ENCODE assay signal across 13 mouse cellular contexts in genomic region chr5:66497479-66498087, GRCm38 (mm10).
DNase-seq lines count a peak whose midpoint lies in the region; ATAC-seq and TF ChIP-seq lines count a peak whose summit lies in the region.
"Had no signal": no experiment of that assay in that cellular context is flagged by ENCODE, and none has a peak within 500 bp of the region (broad histone marks: within the 10 kb centered on the region; RNA-seq: fewer than 3 reads in every experiment).

No protein-coding gene starts in this region.

- no peak for TF ChIP-seq EP300 in heart, postnatal 0 days (IDR thresholded peaks at IDR 0.05; ENCODE audit: low read depth)

- 60% methylated on average over 14 of the region's 14 CpGs for WGBS in heart, postnatal 0 days
- 34% methylated on average over 14 of the region's 14 CpGs for WGBS in embryonic facial prominence, embryonic 13.5 days

- 0 out of 2 replicates have a peak overlapping the region, but pooled peaks have one; percentile 14 for H3K9ac ChIP-seq in heart, postnatal 0 days (replicated peaks; ENCODE audit: low read depth, low read length)
- H3K9ac ChIP-seq in embryonic facial prominence, embryonic 13.5 days: no peak overlapping the region; the same call in 1 of the 2 replicates

- H3K4me3 ChIP-seq in heart, postnatal 0 days (ENCODE audit: low read depth, low read length): no peak overlapping the region
- H3K4me3 ChIP-seq in embryonic facial prominence, embryonic 13.5 days: no peak overlapping the region
- H3K4me3 ChIP-seq: erythroblast, embryonic 14.5 days; heart, adult 2 months; midbrain, embryonic 10.5 days had no signal

- no peaks in the 10 kb centered on the region for H3K36me3 ChIP-seq in heart, postnatal 0 days (replicated peaks; ENCODE audit: control insufficient read depth, insufficient read depth, low read length)
- no peaks in the 10 kb centered on the region for H3K36me3 ChIP-seq in embryonic facial prominence, embryonic 13.5 days
- H3K36me3 ChIP-seq: midbrain, embryonic 10.5 days had no signal

- ATAC-seq in heart, postnatal 0 days (ENCODE audit: insufficient read depth, low read depth): no peak
- no peak for ATAC-seq in embryonic facial prominence, embryonic 13.5 days (ENCODE audit: insufficient number of reproducible peaks, insufficient read depth, low FRiP score, low TSS enrichment, low read depth)
- ATAC-seq: CD4-positive, CD25-positive, alpha-beta regulatory T cell, adult 4 months had no signal

- H3K27ac ChIP-seq in heart, postnatal 0 days (ENCODE audit: low read depth): no peak overlapping the region
- 0 out of 2 replicates have a peak overlapping the region, but pooled peaks have one; percentile 28 for H3K27ac ChIP-seq in embryonic facial prominence, embryonic 13.5 days
- H3K27ac ChIP-seq: heart, adult 2 months; midbrain, embryonic 10.5 days had no signal

- no peaks in the 10 kb centered on the region; the same call in 1 of the 2 replicates for H3K9me3 ChIP-seq in heart, postnatal 0 days (replicated peaks; ENCODE audit: control insufficient read depth, low read length)
- no peaks in the 10 kb centered on the region for H3K9me3 ChIP-seq in embryonic facial prominence, embryonic 13.5 days
- H3K9me3 ChIP-seq: midbrain, embryonic 10.5 days had no signal

- DNase-seq in heart, postnatal 0 days (ENCODE audit: low spot score): no peak
- DNase-seq in heart, adult 8-10 months (ENCODE audit: low spot score): no peak
- peak; percentile 61 for DNase-seq in A20 (ENCODE audit: low read depth, low spot score)
- peak; percentile 60 to 78 for DNase-seq in kidney, postnatal 25 days
- DNase-seq in cerebellum, adult 9-10 months: no peak
- no peak for DNase-seq in right cerebral cortex, postnatal 14 days
- DNase-seq in ovary, adult 18-20 months (ENCODE audit: low spot score): no peak
- DNase-seq: cerebellum, postnatal 36 days; heart, adult 2 months had no signal

- no peak for TF ChIP-seq CTCF in heart, postnatal 0 days (IDR thresholded peaks at IDR 0.05; ENCODE audit: low read depth)

- H3K4me1 ChIP-seq in heart, postnatal 0 days (ENCODE audit: control insufficient read depth, insufficient read depth): peaks cover 7% of the 10 kb centered on the region; the same call in 1 of the 2 replicates
- peaks cover 42% of the 10 kb centered on the region for H3K4me1 ChIP-seq in embryonic facial prominence, embryonic 13.5 days

- H3K4me2 ChIP-seq in heart, postnatal 0 days (ENCODE audit: low read depth, low read length): no peak overlapping the region
- H3K4me2 ChIP-seq in embryonic facial prominence, embryonic 13.5 days: 0 out of 2 replicates have a peak overlapping the region, but pooled peaks have one; percentile 3

- no peaks in the 10 kb centered on the region for H3K27me3 ChIP-seq in heart, postnatal 0 days (ENCODE audit: control insufficient read depth, insufficient read depth, low read length)
- H3K27me3 ChIP-seq in embryonic facial prominence, embryonic 13.5 days: no peaks in the 10 kb centered on the region

Comparison
In these comparisons a context has a peak if more than half of its experiments do, and no peak if none do; other contexts are left out.
1. DNase-seq: peak in A20 (single experiment) and kidney, postnatal 25 days (2 of 2); none in heart, postnatal 0 days (single experiment), heart, adult 8-10 months (single experiment), cerebellum, adult 9-10 months (single experiment), right cerebral cortex, postnatal 14 days (single experiment) and ovary, adult 18-20 months (single experiment).